Mouse (Mus musculus) heart, embryonic 14.5 days (tissue): ENCODE results near the gene Nmur1. TPM values are rescaled to one million over a fixed set of nuclear protein-coding genes. Genes with fewer than 3 reads are reported as not detected.

Source experiments
- ATAC-seq: fragments of 200-750 bp; cut with Nextera tagmentation; 2 replicates; pipeline ENCODE4 v1.8.0; 2017; ENCODE audit warnings: low read depth, moderate TSS enrichment; ENCODE audit not compliant: insufficient number of reproducible peaks, insufficient read depth, low FRiP score
- H3K27ac ChIP-seq, 2 experiments: fragments of 200-500 bp in 1 of 2; fragments of 300-500 bp in 1 of 2; sonication (generic) in 1 of 2; replicated peaks in 1 of 2; 2 replicates each; pipeline ENCODE4 v1.5.1; 2012 to 2014; ENCODE audit warnings: low read depth in 2 of 2, low read length in 2 of 2, control low read depth in 1 of 2, mild to moderate bottlenecking in 1 of 2, mixed read lengths in 1 of 2; ENCODE audit not compliant: control insufficient read depth in 1 of 2, insufficient read depth in 1 of 2
- H3K27me3 ChIP-seq: fragments of 300-500 bp; sonication (generic); 2 replicates; pipeline ENCODE4 v1.6.1; 2014; ENCODE audit warnings: mild to moderate bottlenecking, low read length, control low read depth; ENCODE audit not compliant: control insufficient read depth, insufficient read depth
- H3K36me3 ChIP-seq: fragments of 300-500 bp; sonication (generic); 2 replicates; pipeline ENCODE4 v1.6.1; 2014; ENCODE audit warnings: mild to moderate bottlenecking, control low read depth, low read length, mixed read lengths; ENCODE audit not compliant: control insufficient read depth, insufficient read depth
- H3K4me1 ChIP-seq, 2 experiments: fragments of 200-500 bp in 1 of 2; fragments of 300-500 bp in 1 of 2; sonication (generic) in 1 of 2; 2 replicates each; pipeline ENCODE4 v1.6.1; 2012 to 2014; ENCODE audit warnings: low read length in 2 of 2, control low read depth in 1 of 2, mixed read lengths in 1 of 2; ENCODE audit not compliant: control insufficient read depth in 2 of 2, insufficient read depth in 2 of 2
- H3K4me2 ChIP-seq: fragments of 300-500 bp; sonication (generic); 2 replicates; pipeline ENCODE4 v1.6.1; 2014; ENCODE audit warnings: mild to moderate bottlenecking, low read length
- H3K4me3 ChIP-seq, 2 experiments: fragments of 200-500 bp in 1 of 2; fragments of 300-500 bp in 1 of 2; sonication (generic) in 1 of 2; 2 replicates each; pipeline ENCODE4 v1.5.1; 2012 to 2014; ENCODE audit warnings: low read length in 2 of 2, mild to moderate bottlenecking in 2 of 2, control low read depth in 1 of 2, low read depth in 1 of 2, moderate library complexity in 1 of 2; ENCODE audit not compliant: control insufficient read depth in 1 of 2, insufficient read depth in 1 of 2
- H3K9ac ChIP-seq: fragments of 300-500 bp; sonication (generic); 2 replicates; pipeline ENCODE4 v1.6.1; 2014; ENCODE audit warnings: mild to moderate bottlenecking, low read length
- H3K9me3 ChIP-seq: fragments of 300-500 bp; sonication (generic); 2 replicates; pipeline ENCODE4 v1.6.1; 2016; ENCODE audit warnings: low read length, control low read depth; ENCODE audit not compliant: control insufficient read depth
- WGBS: fragments of 180-500 bp; shearing (Covaris S2); extraction: QIAGEN DNeasy Blood & Tissue Kit; methylation state at CpG from one replicate; pipeline ENCODE4 v1.1.7; 2014; 5-methylcytosine and 5-hydroxymethylcytosine counted together
- polyA plus RNA-seq: library from polyadenylated mRNA; unstranded; fragments of >200 nt; fragmentation: Nextera tagmentation; extraction: Ambion mirVana; gene quantifications from 2 replicates; pipeline ENCODE4 v1.2.1, GENCODE M21; 2014

The Nmur1 gene
- polyA plus RNA-seq, 1 experiment from 2014 or later, result not detected

DNA sequence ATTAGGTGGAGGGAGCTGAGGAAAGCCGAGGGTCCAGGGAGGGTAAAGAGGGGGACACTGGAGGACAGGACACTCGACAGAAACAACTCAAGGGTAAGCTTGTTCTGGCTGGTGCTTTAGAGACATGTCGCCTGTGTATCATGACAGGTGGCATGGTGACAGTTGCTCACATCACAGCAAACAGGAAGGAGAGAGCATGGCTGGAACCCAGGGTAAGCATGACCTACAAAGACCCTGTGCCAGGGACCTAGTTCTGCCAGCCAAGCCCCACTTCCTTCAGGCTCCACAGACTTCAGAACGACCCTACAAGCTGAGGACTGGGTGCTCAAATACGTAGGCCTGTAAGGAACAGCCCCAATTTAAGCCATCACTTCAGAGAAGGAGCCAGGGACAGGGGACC is 2.1 kb downstream of the Nmur1 start:
- H3K27ac ChIP-seq, result no peak overlapping the region
- peaks cover 4 to 13% of the 10 kb centered on the region in 2 experiments; a peak in 3 of 4 replicates for H3K4me1 ChIP-seq
- 61% methylated on average over 5 of the region's 5 CpGs for WGBS

GRCm38 (mm10) chr1:86421007-86421406 is 5.0 kb downstream of the Nmur1 start:
- Histone ChIP-seq H3K9ac (no peak overlapping the region), H3K4me1 (peaks cover 6 to 16% of the 10 kb centered on the region in 2 experiments; a peak in 3 of 4 replicates), H3K27ac (no peak overlapping the region), H3K4me3 (no peak overlapping the region), H3K9me3 (no peaks in the 10 kb centered on the region), H3K4me2 (no peak overlapping the region), H3K36me3 (no peaks in the 10 kb centered on the region), H3K27me3 (no peaks in the 10 kb centered on the region)
- ATAC-seq, result no peak
- 43% methylated on average over 10 of the region's 10 CpGs for WGBS

More for the DNA sequence above, 2.1 kb downstream of the Nmur1 start:
- Histone ChIP-seq H3K27me3 (no peaks in the 10 kb centered on the region), H3K4me2 (no peak overlapping the region), H3K9me3 (no peaks in the 10 kb centered on the region), H3K4me3 (no peak overlapping the region), H3K9ac (no peak overlapping the region), H3K36me3 (no peaks in the 10 kb centered on the region)
- ATAC-seq, result no peak

GRCm38 (mm10) chr1:86416321-86416720 is 9.7 kb downstream of the Nmur1 start:
- H3K4me2 ChIP-seq, result no peak overlapping the region
- H3K27me3 ChIP-seq, result no peaks in the 10 kb centered on the region
- no peak overlapping the region for H3K9ac ChIP-seq
- ATAC-seq, result no peak
- 56% methylated on average over 6 of the region's 6 CpGs for WGBS
- no peaks in the 10 kb centered on the region for H3K9me3 ChIP-seq
- peaks cover 6 to 10% of the 10 kb centered on the region in 2 experiments; a peak in 2 of 4 replicates for H3K4me1 ChIP-seq
- no peak overlapping the region for H3K4me3 ChIP-seq
- no peaks in the 10 kb centered on the region for H3K36me3 ChIP-seq
- no peak overlapping the region for H3K27ac ChIP-seq

DNA sequence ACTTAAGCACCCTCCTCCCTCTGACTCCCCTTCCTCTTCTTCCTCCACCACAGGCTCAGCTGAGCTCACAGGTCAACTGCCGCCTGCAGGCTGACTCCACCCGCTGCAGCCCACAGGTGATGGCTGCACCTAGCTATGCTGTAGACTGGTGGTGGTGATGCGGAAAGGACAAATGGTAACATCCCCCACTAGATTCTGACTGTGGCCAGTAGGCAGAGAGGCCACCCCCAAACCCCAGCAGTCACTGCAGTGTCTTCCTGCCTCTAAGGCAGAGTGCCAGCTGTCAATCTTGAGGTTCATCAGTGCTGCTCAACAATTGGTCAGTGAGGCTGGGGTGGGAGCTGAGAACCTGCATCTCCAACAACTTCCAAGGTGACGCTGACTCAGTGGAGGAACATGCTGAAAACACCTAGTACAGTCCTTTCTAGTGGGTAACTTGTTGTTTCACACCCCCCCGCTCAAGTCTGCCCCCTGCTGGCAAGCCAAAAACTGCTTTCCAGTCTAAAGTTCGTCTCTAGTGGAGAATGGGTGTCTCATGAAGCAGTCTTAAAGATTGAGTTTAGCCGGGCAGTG is 10.3 kb downstream of the Nmur1 start:
- no peak for ATAC-seq
- Histone ChIP-seq H3K9me3 (no peaks in the 10 kb centered on the region), H3K27me3 (no peaks in the 10 kb centered on the region), H3K27ac (no peak overlapping the region), H3K4me3 (no peak overlapping the region), H3K4me2 (no peak overlapping the region), H3K36me3 (no peaks in the 10 kb centered on the region), H3K4me1 (peaks cover 3 to 4% of the 10 kb centered on the region in 2 experiments; a peak in 2 of 4 replicates), H3K9ac (no peak overlapping the region)
- WGBS, result 52% methylated on average over 7 of the region's 7 CpGs

DNA sequence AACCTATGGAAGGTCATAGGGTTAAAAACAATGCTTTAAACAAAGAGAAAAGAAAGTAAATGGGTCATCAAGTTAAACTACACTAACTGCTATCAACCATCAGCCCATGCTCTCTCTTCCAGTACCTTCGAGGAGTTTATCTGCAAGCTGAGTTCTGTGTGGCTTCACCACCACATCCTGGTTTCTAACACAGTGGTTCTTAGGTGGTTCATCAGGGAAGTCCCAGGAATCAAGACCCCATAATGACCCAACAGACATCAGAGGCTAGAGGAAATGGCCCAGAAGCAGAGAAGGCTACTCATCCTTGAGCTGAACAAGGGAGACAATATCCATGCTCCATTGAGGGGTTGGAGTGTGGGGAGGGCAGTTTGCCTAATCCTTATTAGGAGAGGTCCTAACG is 10.9 kb downstream of the Nmur1 start:
- no peaks in the 10 kb centered on the region for H3K9me3 ChIP-seq
- H3K9ac ChIP-seq, result no peak overlapping the region
- H3K27ac ChIP-seq, result no peak overlapping the region
- no peaks in the 10 kb centered on the region for H3K36me3 ChIP-seq
- no peaks in the 10 kb centered on the region for H3K27me3 ChIP-seq
- peaks cover 3 to 4% of the 10 kb centered on the region in 2 experiments; a peak in 1 of 4 replicates for H3K4me1 ChIP-seq
- no peak for ATAC-seq
- H3K4me3 ChIP-seq, result no peak overlapping the region
- H3K4me2 ChIP-seq, result no peak overlapping the region
- 50% methylated on average over 2 of the region's 2 CpGs for WGBS

DNA sequence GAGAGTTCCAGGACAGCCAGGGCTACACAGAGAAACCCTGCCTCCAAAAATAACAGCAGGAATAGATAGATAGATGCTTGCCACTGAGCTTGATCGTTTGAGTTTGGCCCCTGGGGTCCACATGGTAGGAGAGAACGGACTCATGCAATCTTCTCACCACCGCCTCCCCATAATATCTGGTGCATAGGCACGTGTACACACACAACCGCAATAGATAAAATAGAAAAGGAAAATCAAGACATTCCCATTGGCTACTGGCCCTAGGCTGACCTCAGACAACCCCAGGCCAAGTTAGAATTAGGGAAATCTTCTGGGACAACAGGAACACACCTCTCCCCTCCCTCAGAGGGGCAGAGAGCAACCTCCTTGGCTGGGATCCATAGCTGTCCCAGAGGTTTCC is 11.3 kb downstream of the Nmur1 start:
- Histone ChIP-seq H3K4me3 (no peak overlapping the region), H3K27ac (no peak overlapping the region), H3K27me3 (no peaks in the 10 kb centered on the region), H3K4me1 (peaks cover 3 to 4% of the 10 kb centered on the region in 2 experiments; a peak in 1 of 4 replicates), H3K4me2 (no peak overlapping the region), H3K9me3 (no peaks in the 10 kb centered on the region), H3K9ac (no peak overlapping the region), H3K36me3 (no peaks in the 10 kb centered on the region)
- no peak for ATAC-seq
- 75% methylated on average over 5 of the region's 5 CpGs for WGBS

DNA sequence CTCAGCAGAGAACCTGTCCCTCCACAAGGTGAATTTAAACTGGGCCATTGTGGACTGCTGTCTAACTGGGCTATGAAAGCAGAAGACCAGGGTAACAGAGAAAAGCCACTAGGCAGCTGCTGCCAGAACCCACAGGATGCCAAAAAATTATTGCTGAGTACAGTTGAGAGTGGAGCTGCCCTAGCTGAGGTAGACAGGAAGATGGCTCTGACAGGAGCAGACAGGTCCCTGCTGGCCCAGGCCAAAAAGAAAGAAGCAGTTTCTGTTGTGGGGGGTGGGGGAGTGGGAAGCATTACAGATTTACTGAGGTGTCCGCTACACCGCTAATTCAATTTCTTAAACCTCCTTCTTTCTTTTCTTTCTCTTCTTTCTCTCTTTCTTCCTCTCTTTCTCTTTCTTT is 16.6 kb downstream of the Nmur1 start:
- peaks cover 3% of the 10 kb centered on the region; the same call in 1 of the 2 replicates for H3K9me3 ChIP-seq
- H3K27ac ChIP-seq, result no peak overlapping the region
- no peak overlapping the region for H3K9ac ChIP-seq
- 90% methylated on average over 2 of the region's 2 CpGs for WGBS
- H3K36me3 ChIP-seq, result no peaks in the 10 kb centered on the region
- no peaks in the 10 kb centered on the region for H3K27me3 ChIP-seq
- H3K4me1 ChIP-seq, result peaks cover 5 to 8% of the 10 kb centered on the region in 2 experiments
- no peak overlapping the region for H3K4me3 ChIP-seq
- no peak for ATAC-seq
- no peak overlapping the region for H3K4me2 ChIP-seq

DNA sequence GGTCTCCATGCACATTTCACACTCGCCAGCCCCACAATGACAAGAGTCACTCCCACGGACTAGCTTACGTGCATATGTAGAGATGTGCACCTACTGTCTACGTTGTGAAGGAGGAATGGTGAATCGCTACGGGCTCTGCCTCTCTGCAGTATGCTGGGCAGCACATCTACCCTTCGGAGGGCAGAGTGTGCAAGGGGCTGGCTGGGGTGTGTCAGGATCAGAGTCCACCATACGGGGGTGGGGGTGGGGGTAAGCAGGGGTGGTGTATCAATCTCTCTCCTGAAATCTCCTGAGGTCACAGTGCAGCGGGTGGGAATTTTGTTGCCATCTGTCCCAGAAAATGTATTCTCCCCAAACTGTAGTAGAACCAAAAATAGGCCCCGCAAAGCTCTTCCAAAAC is 17.5 kb downstream of the Nmur1 start:
- Histone ChIP-seq H3K9ac (no peak overlapping the region), H3K36me3 (no peaks in the 10 kb centered on the region), H3K9me3 (peaks cover 3% of the 10 kb centered on the region; the same call in 1 of the 2 replicates), H3K4me3 (no peak overlapping the region), H3K27ac (no peak overlapping the region), H3K4me1 (peaks cover 5 to 8% of the 10 kb centered on the region in 2 experiments), H3K4me2 (no peak overlapping the region), H3K27me3 (no peaks in the 10 kb centered on the region)
- 81% methylated on average over 10 of the region's 10 CpGs for WGBS
- no peak for ATAC-seq
